Mouse (Mus musculus): ENCODE measurements at regions not wholly inside any gene's neighbourhood (a gene's known extent, or its start where the extent isn't known, plus 50 kb on each side); places are given as distances from the start of the nearest gene placed in this dataset.

DNA sequence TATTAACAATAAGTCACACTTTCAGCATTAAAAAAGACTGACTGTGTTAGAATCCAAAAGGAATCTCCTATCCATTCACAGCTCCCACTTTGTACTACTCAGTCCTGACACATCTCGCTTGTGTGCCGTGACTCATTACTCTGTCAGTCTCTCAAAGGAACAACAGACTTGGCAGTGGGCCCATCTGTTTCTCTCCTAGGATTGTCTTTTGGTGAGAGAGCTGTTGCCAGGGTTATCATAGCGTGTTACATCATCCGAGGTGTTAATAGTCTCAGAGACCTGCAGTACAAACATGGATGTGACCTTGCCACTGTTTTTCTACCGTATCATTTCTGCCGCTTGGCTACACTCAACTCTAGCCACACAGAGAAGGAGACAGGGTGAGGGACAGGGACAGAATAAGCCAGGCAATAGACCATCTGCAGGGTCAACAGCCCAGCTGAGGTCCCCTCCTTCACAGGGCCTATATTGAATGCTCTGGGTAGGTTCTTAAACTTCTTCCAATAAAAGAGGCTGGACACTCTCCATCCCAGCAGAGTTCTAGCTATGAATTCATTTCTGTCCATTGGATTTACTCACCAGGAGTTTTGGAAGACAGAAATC is 227.2 kb upstream of the Prdm1 start:
- 73% methylated on average over 6 of the region's 6 CpGs for WGBS (ENCODE audit: insufficient replicate concordance)
- Histone ChIP-seq H3K27ac (replicated peaks) (no peak overlapping the region), H3K4me3 (replicated peaks) (no peak overlapping the region), H3K4me2 (no peak overlapping the region), H3K9ac (no peak overlapping the region), H3K27me3 (no peaks in the 10 kb centered on the region), H3K36me3 (replicated peaks) (no peaks in the 10 kb centered on the region), H3K4me1 (replicated peaks) (no peaks in the 10 kb centered on the region), H3K9me3 (replicated peaks) (no peaks in the 10 kb centered on the region)
- ATAC-seq (ENCODE audit: insufficient read depth) = no peak; the same call in 1 of the 2 replicates

- Histone ChIP-seq H3K4me3 (replicated peaks) (no peak overlapping the region), H3K27me3 (no peaks in the 10 kb centered on the region), H3K4me2 (no peak overlapping the region), H3K4me1 (replicated peaks) (no peaks in the 10 kb centered on the region), H3K36me3 (replicated peaks) (no peaks in the 10 kb centered on the region), H3K27ac (replicated peaks) (no peak overlapping the region), H3K9me3 (replicated peaks) (no peaks in the 10 kb centered on the region), H3K9ac (no peak overlapping the region)
- no peak for ATAC-seq (ENCODE audit: insufficient read depth)
- 49% methylated on average over 4 of the region's 4 CpGs for WGBS (ENCODE audit: insufficient replicate concordance)
Observed at GRCm38 (mm10) chr10:44754930-44755329, 226.6 kb upstream of the Prdm1 start.

DNA sequence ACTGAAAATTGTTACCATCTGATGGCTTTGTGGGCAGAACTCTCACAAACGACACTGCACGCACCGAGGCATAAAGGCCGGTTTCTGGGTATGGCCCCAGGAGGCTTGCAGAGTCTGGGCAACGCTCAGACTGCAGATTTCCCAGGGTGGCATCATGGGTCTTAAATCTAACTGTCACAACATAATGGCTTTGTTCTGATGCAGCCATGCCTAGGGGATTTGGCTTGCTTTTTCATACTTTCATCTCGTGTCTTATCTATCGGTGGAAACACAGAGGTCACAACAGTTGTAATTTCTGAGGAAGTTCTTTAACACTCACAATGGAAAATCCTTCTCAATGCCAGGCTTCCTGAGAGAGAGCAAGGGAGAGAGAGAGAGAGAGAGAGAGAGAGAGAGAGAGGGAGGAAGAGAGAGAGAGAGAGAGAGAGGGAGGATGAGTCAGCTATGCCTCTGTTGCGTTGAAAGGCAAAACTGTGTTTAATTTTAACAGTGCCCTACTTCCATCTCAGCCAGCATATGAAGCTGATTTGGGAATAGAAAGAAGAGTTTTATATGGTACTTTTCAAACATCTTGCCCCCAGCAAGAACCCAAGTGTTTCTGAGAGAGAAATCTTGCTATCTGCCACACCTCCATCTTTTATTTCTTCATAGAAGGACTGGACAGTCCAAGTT is 224.6 kb upstream of the Prdm1 start:
- WGBS (ENCODE audit: insufficient replicate concordance) = 64% methylated on average over 8 of the region's 8 CpGs
- no peak overlapping the region for H3K4me3 ChIP-seq (replicated peaks)
- no peaks in the 10 kb centered on the region for H3K36me3 ChIP-seq (replicated peaks)
- no peak overlapping the region for H3K4me2 ChIP-seq
- no peak overlapping the region for H3K9ac ChIP-seq
- no peaks in the 10 kb centered on the region for H3K9me3 ChIP-seq (replicated peaks)
- H3K27ac ChIP-seq (replicated peaks) = no peak overlapping the region
- no peaks in the 10 kb centered on the region for H3K4me1 ChIP-seq (replicated peaks)
- ATAC-seq (ENCODE audit: insufficient read depth) = no peak
- H3K27me3 ChIP-seq = no peaks in the 10 kb centered on the region

DNA sequence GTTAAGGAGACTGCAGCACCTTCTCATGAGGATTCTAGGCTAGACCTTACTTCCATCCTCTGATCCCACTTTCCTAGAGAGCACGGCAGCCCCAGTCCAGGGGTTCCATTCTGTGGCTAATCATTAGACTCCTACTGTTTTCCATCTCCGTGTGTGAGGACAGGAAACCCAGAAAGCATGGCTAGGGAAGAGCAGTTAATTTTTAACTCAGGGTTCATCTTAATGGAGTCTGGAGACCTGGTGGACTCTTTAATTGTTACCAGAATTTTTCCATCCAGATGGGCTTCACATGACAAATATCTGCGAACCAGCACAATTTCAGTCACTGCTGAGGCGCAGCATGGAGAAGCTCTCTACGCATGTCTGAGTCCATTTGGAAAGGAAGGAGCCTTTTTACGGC is 222.8 kb upstream of the Prdm1 start:
- Histone ChIP-seq H3K27ac (replicated peaks) (no peak overlapping the region), H3K4me3 (replicated peaks) (no peak overlapping the region), H3K9ac (no peak overlapping the region), H3K27me3 (no peaks in the 10 kb centered on the region), H3K9me3 (replicated peaks) (no peaks in the 10 kb centered on the region), H3K36me3 (replicated peaks) (no peaks in the 10 kb centered on the region), H3K4me1 (replicated peaks) (no peaks in the 10 kb centered on the region), H3K4me2 (no peak overlapping the region)
- 73% methylated on average over 6 of the region's 6 CpGs for WGBS (ENCODE audit: insufficient replicate concordance)
- no peak for ATAC-seq (ENCODE audit: insufficient read depth)

GRCm38 (mm10) chr10:44749206-44749605 is 220.9 kb upstream of the Prdm1 start:
- 53% methylated on average over 4 of the region's 4 CpGs for WGBS (ENCODE audit: insufficient replicate concordance)
- Histone ChIP-seq H3K4me3 (replicated peaks) (no peak overlapping the region), H3K27me3 (no peaks in the 10 kb centered on the region), H3K4me1 (replicated peaks) (no peaks in the 10 kb centered on the region), H3K36me3 (replicated peaks) (no peaks in the 10 kb centered on the region), H3K27ac (replicated peaks) (no peak overlapping the region), H3K9ac (no peak overlapping the region), H3K9me3 (replicated peaks) (no peaks in the 10 kb centered on the region), H3K4me2 (no peak overlapping the region)
- ATAC-seq (ENCODE audit: insufficient read depth) = no peak

- WGBS (ENCODE audit: insufficient replicate concordance) = 66% methylated on average over 3 of the region's 3 CpGs
- H3K4me3 ChIP-seq (replicated peaks) = no peak overlapping the region
- ATAC-seq (ENCODE audit: insufficient read depth) = no peak
Observed at GRCm38 (mm10) chr10:44747419-44747818, 219.1 kb upstream of the Prdm1 start.

DNA sequence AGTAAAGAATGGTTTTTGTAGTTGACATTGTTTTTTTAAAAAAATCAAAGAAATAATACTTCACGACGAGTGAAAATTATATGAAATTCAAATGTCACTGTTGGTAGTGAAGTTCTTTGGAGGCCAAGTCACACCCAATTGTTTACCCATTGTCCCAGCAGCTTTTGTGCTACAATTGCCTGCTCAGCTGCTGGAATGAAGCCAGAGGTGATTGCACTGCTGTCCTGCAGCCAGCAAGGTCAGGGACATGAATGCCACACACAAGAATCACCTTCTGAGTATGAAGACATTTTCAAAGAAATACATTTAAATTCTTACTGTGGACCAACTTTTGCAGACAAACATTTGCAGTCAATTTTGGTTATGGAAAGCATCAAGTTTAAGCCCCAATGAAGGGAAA is 215.9 kb upstream of the Prdm1 start:
- no peak for ATAC-seq (ENCODE audit: insufficient read depth)
- no peak overlapping the region for H3K27ac ChIP-seq (replicated peaks)
- H3K27me3 ChIP-seq = no peaks in the 10 kb centered on the region
- no peak overlapping the region for H3K4me3 ChIP-seq (replicated peaks)
- no peaks in the 10 kb centered on the region for H3K9me3 ChIP-seq (replicated peaks)
- WGBS (ENCODE audit: insufficient replicate concordance) = 60% methylated on average over 2 of the region's 2 CpGs
- H3K9ac ChIP-seq = no peak overlapping the region
- no peak overlapping the region for H3K4me2 ChIP-seq
- H3K36me3 ChIP-seq (replicated peaks) = no peaks in the 10 kb centered on the region
- H3K4me1 ChIP-seq (replicated peaks) = no peaks in the 10 kb centered on the region

More at GRCm38 (mm10) chr10:44747419-44747818, 219.1 kb upstream of the Prdm1 start:
- Histone ChIP-seq H3K4me1 (replicated peaks) (no peaks in the 10 kb centered on the region), H3K9ac (no peak overlapping the region), H3K27me3 (no peaks in the 10 kb centered on the region), H3K4me2 (no peak overlapping the region), H3K27ac (replicated peaks) (no peak overlapping the region), H3K9me3 (replicated peaks) (no peaks in the 10 kb centered on the region), H3K36me3 (replicated peaks) (no peaks in the 10 kb centered on the region)

GRCm38 (mm10) chr10:44733641-44734040 is 205.3 kb upstream of the Prdm1 start:
- no peak overlapping the region for H3K9ac ChIP-seq
- no peak overlapping the region for H3K4me2 ChIP-seq
- WGBS (ENCODE audit: insufficient replicate concordance) = 55% methylated on average over 5 of the region's 5 CpGs
- no peaks in the 10 kb centered on the region for H3K27me3 ChIP-seq
- H3K4me1 ChIP-seq (replicated peaks) = no peaks in the 10 kb centered on the region
- no peak for ATAC-seq (ENCODE audit: insufficient read depth)
- no peak overlapping the region for H3K27ac ChIP-seq (replicated peaks)
- H3K9me3 ChIP-seq (replicated peaks) = no peaks in the 10 kb centered on the region
- no peaks in the 10 kb centered on the region for H3K36me3 ChIP-seq (replicated peaks)
- H3K4me3 ChIP-seq (replicated peaks) = no peak overlapping the region

- no peak for ATAC-seq (ENCODE audit: insufficient read depth)
- WGBS (ENCODE audit: insufficient replicate concordance) = 73% methylated on average over 8 of the region's 8 CpGs
- no peaks in the 10 kb centered on the region for H3K9me3 ChIP-seq (replicated peaks)
Observed at GRCm38 (mm10) chr10:44730721-44731120, 202.4 kb upstream of the Prdm1 start.

DNA sequence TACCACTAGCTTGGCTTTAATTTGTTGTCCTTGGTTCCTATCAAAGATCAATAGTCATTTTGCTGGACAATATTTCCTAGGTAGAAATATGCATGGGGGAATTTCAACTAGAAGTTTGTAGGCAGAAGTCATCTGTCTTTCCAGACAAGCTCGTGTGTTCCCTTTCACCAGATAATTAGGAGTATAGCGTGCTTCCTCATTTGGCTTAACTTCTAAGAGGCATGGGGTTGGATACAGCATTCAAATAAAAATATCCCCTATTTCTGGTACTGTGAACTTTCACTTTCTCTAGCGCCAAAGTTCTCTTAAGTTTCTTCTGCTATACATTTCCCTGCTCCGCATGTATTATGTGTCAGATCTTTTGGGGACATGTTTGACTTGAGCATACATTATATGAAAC is 200.7 kb upstream of the Prdm1 start:
- H3K4me3 ChIP-seq (replicated peaks) = no peak overlapping the region
- WGBS (ENCODE audit: insufficient replicate concordance) = 57% methylated on average over 4 of the region's 4 CpGs
- no peak overlapping the region for H3K4me2 ChIP-seq
- H3K9ac ChIP-seq = no peak overlapping the region
- no peaks in the 10 kb centered on the region for H3K27me3 ChIP-seq
- no peaks in the 10 kb centered on the region for H3K36me3 ChIP-seq (replicated peaks)
- H3K9me3 ChIP-seq (replicated peaks) = no peaks in the 10 kb centered on the region
- no peak for ATAC-seq (ENCODE audit: insufficient read depth)
- no peak overlapping the region for H3K27ac ChIP-seq (replicated peaks)
- H3K4me1 ChIP-seq (replicated peaks) = peaks cover 4% of the 10 kb centered on the region; the same call in 1 of the 2 replicates

More at GRCm38 (mm10) chr10:44730721-44731120, 202.4 kb upstream of the Prdm1 start:
- no peaks in the 10 kb centered on the region for H3K36me3 ChIP-seq (replicated peaks)
- no peak overlapping the region for H3K27ac ChIP-seq (replicated peaks)
- no peaks in the 10 kb centered on the region for H3K27me3 ChIP-seq
- H3K4me2 ChIP-seq = no peak overlapping the region
- no peak overlapping the region for H3K9ac ChIP-seq
- no peaks in the 10 kb centered on the region for H3K4me1 ChIP-seq (replicated peaks)
- no peak overlapping the region for H3K4me3 ChIP-seq (replicated peaks)

GRCm38 (mm10) chr10:44724575-44724974 is 196.3 kb upstream of the Prdm1 start:
- WGBS (ENCODE audit: insufficient replicate concordance) = 47% methylated on average over 3 of the region's 3 CpGs
- no peak overlapping the region for H3K9ac ChIP-seq
- no peaks in the 10 kb centered on the region for H3K9me3 ChIP-seq (replicated peaks)
- no peaks in the 10 kb centered on the region for H3K36me3 ChIP-seq (replicated peaks)
- no peaks in the 10 kb centered on the region for H3K27me3 ChIP-seq
- no peak overlapping the region for H3K4me2 ChIP-seq
- no peak overlapping the region for H3K27ac ChIP-seq (replicated peaks)
- H3K4me3 ChIP-seq (replicated peaks) = no peak overlapping the region
- H3K4me1 ChIP-seq (replicated peaks) = peaks cover 4% of the 10 kb centered on the region; the same call in 1 of the 2 replicates
- ATAC-seq (ENCODE audit: insufficient read depth) = no peak

DNA sequence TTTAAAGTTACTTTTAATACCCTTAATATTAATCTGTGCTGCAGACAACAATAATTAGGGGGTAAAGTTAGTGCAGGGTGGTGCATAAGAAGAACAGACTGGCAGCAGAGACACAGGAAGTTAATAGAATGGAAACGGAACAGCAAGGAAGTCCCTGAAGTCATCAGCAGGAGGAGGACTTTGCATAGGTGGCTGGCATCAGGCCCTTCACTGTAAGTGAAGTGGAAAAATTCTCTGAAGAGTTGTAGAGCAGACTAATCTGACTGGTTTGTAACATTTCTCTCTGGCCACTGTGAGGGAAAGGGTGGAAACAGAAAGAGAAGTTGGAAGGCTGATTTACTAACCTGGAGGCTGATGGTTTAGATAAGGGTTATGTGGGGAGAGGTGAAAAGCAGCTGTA is 195.5 kb upstream of the Prdm1 start:
- Histone ChIP-seq H3K36me3 (replicated peaks) (no peaks in the 10 kb centered on the region), H3K4me1 (replicated peaks) (peaks cover 4% of the 10 kb centered on the region; the same call in 1 of the 2 replicates), H3K27me3 (no peaks in the 10 kb centered on the region), H3K4me2 (no peak overlapping the region), H3K27ac (replicated peaks) (no peak overlapping the region), H3K9ac (no peak overlapping the region), H3K9me3 (replicated peaks) (no peaks in the 10 kb centered on the region), H3K4me3 (replicated peaks) (no peak overlapping the region)
- 60% methylated on average over 1 of the region's 1 CpGs for WGBS (ENCODE audit: insufficient replicate concordance)
- no peak for ATAC-seq (ENCODE audit: insufficient read depth)
